Mouse (Mus musculus) heart, embryonic 14.5 days (tissue): ENCODE results near the gene Boc. TPM values are rescaled to one million over a fixed set of nuclear protein-coding genes. Genes with fewer than 3 reads are reported as not detected.

Source experiments
- ATAC-seq: fragments of 200-750 bp; cut with Nextera tagmentation; 2 replicates; pipeline ENCODE4 v1.8.0; 2017; ENCODE audit warnings: low read depth, moderate TSS enrichment; ENCODE audit not compliant: insufficient number of reproducible peaks, insufficient read depth, low FRiP score
- H3K27ac ChIP-seq, 2 experiments: fragments of 200-500 bp in 1 of 2; fragments of 300-500 bp in 1 of 2; sonication (generic) in 1 of 2; replicated peaks in 1 of 2; 2 replicates each; pipeline ENCODE4 v1.5.1; 2012 to 2014; ENCODE audit warnings: low read depth in 2 of 2, low read length in 2 of 2, control low read depth in 1 of 2, mild to moderate bottlenecking in 1 of 2, mixed read lengths in 1 of 2; ENCODE audit not compliant: control insufficient read depth in 1 of 2, insufficient read depth in 1 of 2
- H3K27me3 ChIP-seq: fragments of 300-500 bp; sonication (generic); 2 replicates; pipeline ENCODE4 v1.6.1; 2014; ENCODE audit warnings: mild to moderate bottlenecking, low read length, control low read depth; ENCODE audit not compliant: control insufficient read depth, insufficient read depth
- H3K36me3 ChIP-seq: fragments of 300-500 bp; sonication (generic); 2 replicates; pipeline ENCODE4 v1.6.1; 2014; ENCODE audit warnings: mild to moderate bottlenecking, control low read depth, low read length, mixed read lengths; ENCODE audit not compliant: control insufficient read depth, insufficient read depth
- H3K4me1 ChIP-seq, 2 experiments: fragments of 200-500 bp in 1 of 2; fragments of 300-500 bp in 1 of 2; sonication (generic) in 1 of 2; 2 replicates each; pipeline ENCODE4 v1.6.1; 2012 to 2014; ENCODE audit warnings: low read length in 2 of 2, control low read depth in 1 of 2, mixed read lengths in 1 of 2; ENCODE audit not compliant: control insufficient read depth in 2 of 2, insufficient read depth in 2 of 2
- H3K4me2 ChIP-seq: fragments of 300-500 bp; sonication (generic); 2 replicates; pipeline ENCODE4 v1.6.1; 2014; ENCODE audit warnings: mild to moderate bottlenecking, low read length
- H3K4me3 ChIP-seq, 2 experiments: fragments of 200-500 bp in 1 of 2; fragments of 300-500 bp in 1 of 2; sonication (generic) in 1 of 2; 2 replicates each; pipeline ENCODE4 v1.5.1; 2012 to 2014; ENCODE audit warnings: low read length in 2 of 2, mild to moderate bottlenecking in 2 of 2, control low read depth in 1 of 2, low read depth in 1 of 2, moderate library complexity in 1 of 2; ENCODE audit not compliant: control insufficient read depth in 1 of 2, insufficient read depth in 1 of 2
- H3K9ac ChIP-seq: fragments of 300-500 bp; sonication (generic); 2 replicates; pipeline ENCODE4 v1.6.1; 2014; ENCODE audit warnings: mild to moderate bottlenecking, low read length
- H3K9me3 ChIP-seq: fragments of 300-500 bp; sonication (generic); 2 replicates; pipeline ENCODE4 v1.6.1; 2016; ENCODE audit warnings: low read length, control low read depth; ENCODE audit not compliant: control insufficient read depth
- WGBS: fragments of 180-500 bp; shearing (Covaris S2); extraction: QIAGEN DNeasy Blood & Tissue Kit; methylation state at CpG from one replicate; pipeline ENCODE4 v1.1.7; 2014; 5-methylcytosine and 5-hydroxymethylcytosine counted together
- polyA plus RNA-seq: library from polyadenylated mRNA; unstranded; fragments of >200 nt; fragmentation: Nextera tagmentation; extraction: Ambion mirVana; gene quantifications from 2 replicates; pipeline ENCODE4 v1.2.1, GENCODE M21; 2014

The Boc gene
- polyA plus RNA-seq, 1 experiment from 2014 or later = 7.6 TPM

DNA sequence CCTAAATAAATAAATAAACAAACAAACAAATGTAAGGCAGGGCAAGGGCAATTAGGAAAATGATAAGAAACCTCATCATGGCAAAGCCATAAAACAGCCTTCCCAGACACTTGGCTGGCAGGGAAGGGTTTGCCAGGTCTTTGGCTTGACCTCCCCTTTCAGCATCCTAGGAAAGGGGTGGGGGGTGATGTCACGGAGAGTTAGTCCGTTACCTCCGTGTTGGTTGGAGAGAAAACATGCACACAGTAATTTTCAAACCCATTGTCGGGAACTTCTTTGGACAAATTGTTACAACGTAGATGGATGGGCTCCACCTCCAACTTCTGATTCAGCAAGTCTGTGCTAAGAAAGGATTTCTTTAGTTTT is 616 bp upstream of the Boc start:
- H3K36me3 ChIP-seq = no peaks in the 10 kb centered on the region
- H3K9me3 ChIP-seq = no peaks in the 10 kb centered on the region
- no peak overlapping the region for H3K27ac ChIP-seq
- no peak overlapping the region for H3K9ac ChIP-seq
- peak overlapping the region in 1 of 2 experiments; percentile 88; a peak in 3 of 4 replicates for H3K4me3 ChIP-seq
- ATAC-seq = no peak
- H3K4me1 ChIP-seq = peaks cover 0 to 4% of the 10 kb centered on the region in 2 experiments; a peak in 2 of 4 replicates
- H3K27me3 ChIP-seq = no peaks in the 10 kb centered on the region
- WGBS = 26% methylated on average over 5 of the region's 5 CpGs
- H3K4me2 ChIP-seq = peak overlapping the region; percentile 92

- H3K27ac ChIP-seq = peak overlapping the region; percentile 58 to 78
- H3K9me3 ChIP-seq = no peaks in the 10 kb centered on the region
- H3K9ac ChIP-seq = peak overlapping the region; percentile 82
- H3K4me2 ChIP-seq = peak overlapping the region; percentile 92
- no peaks in the 10 kb centered on the region for H3K27me3 ChIP-seq
- 1% methylated on average over 47 of the region's 47 CpGs for WGBS
- no peaks in the 10 kb centered on the region for H3K36me3 ChIP-seq
- peak; percentile 72 for ATAC-seq
- H3K4me3 ChIP-seq = peak overlapping the region; percentile 87 to 88
- H3K4me1 ChIP-seq = peaks cover 0 to 4% of the 10 kb centered on the region in 2 experiments; a peak in 2 of 4 replicates
Observed at GRCm38 (mm10) chr16:44557661-44558470, 831 bp downstream of the Boc start.

GRCm38 (mm10) chr16:44557084-44557483 is 1.6 kb downstream of the Boc start:
- Histone ChIP-seq H3K27ac (0 out of 4 replicates have a peak overlapping the region, but pooled peaks of 1 of the 2 experiments have one; percentile 58), H3K4me1 (peaks cover 0 to 4% of the 10 kb centered on the region in 2 experiments; a peak in 2 of 4 replicates)
- WGBS = 55% methylated on average over 7 of the region's 7 CpGs

DNA sequence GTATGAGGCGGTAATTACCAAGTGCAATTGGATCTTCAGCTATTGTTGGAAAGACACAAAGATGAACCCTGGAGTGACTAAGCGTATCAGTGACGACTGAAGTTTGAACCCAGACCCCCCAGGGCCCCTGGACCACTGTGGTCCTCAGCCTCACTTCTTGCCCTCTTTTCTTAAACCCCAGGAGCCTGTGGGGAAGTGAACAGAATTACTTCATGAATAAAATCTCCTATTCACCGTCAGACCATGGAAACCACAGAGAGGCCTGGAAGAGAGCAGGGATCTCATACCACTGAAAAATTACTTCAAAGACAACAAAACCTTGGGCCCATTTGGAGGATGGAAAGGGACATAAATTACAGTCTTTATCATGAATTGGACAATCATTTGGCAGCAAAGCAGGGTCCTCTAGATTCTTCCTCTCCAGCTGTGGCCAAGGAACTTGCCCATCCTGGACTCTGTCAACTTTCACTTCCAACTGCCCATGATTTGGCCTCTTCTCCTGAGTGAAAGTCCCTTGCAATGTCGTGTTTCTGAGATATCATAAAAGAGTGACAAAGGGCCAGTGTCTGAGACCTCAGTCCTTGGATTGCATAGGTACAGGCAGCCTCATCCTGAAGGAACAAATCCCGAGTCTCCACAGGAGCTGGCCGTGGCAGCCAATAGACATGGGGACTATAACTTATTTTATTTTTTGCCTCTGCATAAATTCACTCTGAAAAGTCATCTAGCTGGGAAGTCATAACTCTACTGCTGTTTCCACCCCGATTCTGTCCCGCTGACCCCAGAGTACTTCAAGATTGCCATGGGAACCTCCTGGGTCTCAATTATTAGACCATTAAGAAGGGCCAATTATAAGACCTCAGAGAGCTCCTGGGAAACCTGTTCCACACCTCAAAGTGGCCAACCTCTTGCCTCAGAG is 2.6 kb downstream of the Boc start:
- H3K36me3 ChIP-seq = no peaks in the 10 kb centered on the region
- H3K9ac ChIP-seq = peak overlapping the region; percentile 82; the same call in 1 of the 2 replicates
- H3K27me3 ChIP-seq = no peaks in the 10 kb centered on the region
- H3K27ac ChIP-seq = no peak overlapping the region
- H3K4me1 ChIP-seq = peaks cover 4% of the 10 kb centered on the region in 2 experiments; a peak in 2 of 4 replicates
- no peaks in the 10 kb centered on the region for H3K9me3 ChIP-seq
- 78% methylated on average over 9 of the region's 9 CpGs for WGBS
- ATAC-seq = no peak
- H3K4me3 ChIP-seq = peak overlapping the region in 1 of 2 experiments; percentile 88; a peak in 3 of 4 replicates
- H3K4me2 ChIP-seq = peak overlapping the region; percentile 92

More at GRCm38 (mm10) chr16:44557084-44557483, 1.6 kb downstream of the Boc start:
- Histone ChIP-seq H3K9ac (peak overlapping the region; percentile 82; the same call in 1 of the 2 replicates), H3K27me3 (no peaks in the 10 kb centered on the region), H3K4me3 (peak overlapping the region; percentile 87 to 88), H3K9me3 (no peaks in the 10 kb centered on the region), H3K36me3 (no peaks in the 10 kb centered on the region), H3K4me2 (peak overlapping the region; percentile 92)
- ATAC-seq = no peak

GRCm38 (mm10) chr16:44553861-44554260 is 4.8 kb downstream of the Boc start:
- 67% methylated on average over 8 of the region's 8 CpGs for WGBS

GRCm38 (mm10) chr16:44552726-44553125 is 6.0 kb downstream of the Boc start:
- Histone ChIP-seq H3K27ac (no peak overlapping the region), H3K4me1 (peaks cover 11 to 22% of the 10 kb centered on the region in 2 experiments; a peak in 3 of 4 replicates), H3K4me3 (no peak overlapping the region), H3K9me3 (no peaks in the 10 kb centered on the region), H3K36me3 (no peaks in the 10 kb centered on the region), H3K9ac (no peak overlapping the region), H3K4me2 (no peak overlapping the region), H3K27me3 (no peaks in the 10 kb centered on the region)
- no peak for ATAC-seq
- WGBS = 85% methylated on average over 5 of the region's 5 CpGs

More at GRCm38 (mm10) chr16:44553861-44554260, 4.8 kb downstream of the Boc start:
- H3K4me1 ChIP-seq = peaks cover 11 to 22% of the 10 kb centered on the region in 2 experiments; a peak in 3 of 4 replicates
- no peak overlapping the region for H3K4me2 ChIP-seq
- H3K36me3 ChIP-seq = no peaks in the 10 kb centered on the region
- no peak for ATAC-seq
- no peak overlapping the region for H3K4me3 ChIP-seq
- H3K9me3 ChIP-seq = no peaks in the 10 kb centered on the region
- no peaks in the 10 kb centered on the region for H3K27me3 ChIP-seq
- no peak overlapping the region for H3K27ac ChIP-seq
- no peak overlapping the region for H3K9ac ChIP-seq

GRCm38 (mm10) chr16:44552036-44552435 is 6.7 kb downstream of the Boc start:
- Histone ChIP-seq H3K27ac (no peak overlapping the region), H3K36me3 (no peaks in the 10 kb centered on the region), H3K9me3 (no peaks in the 10 kb centered on the region), H3K27me3 (no peaks in the 10 kb centered on the region), H3K4me2 (no peak overlapping the region), H3K4me3 (no peak overlapping the region), H3K9ac (no peak overlapping the region), H3K4me1 (peaks cover 9 to 22% of the 10 kb centered on the region in 2 experiments; a peak in 3 of 4 replicates)
- 83% methylated on average over 2 of the region's 2 CpGs for WGBS
- no peak for ATAC-seq
